In genomic region chr16:92355982-92356381, GRCm38 (mm10) we compare ENCODE assay signal across 19 mouse cellular contexts. TPM values are rescaled to one million over a fixed set of nuclear protein-coding genes. Genes with fewer than 3 reads are reported as not detected.
"Had no signal": no experiment of that assay in that cellular context is flagged by ENCODE, and none has a peak within 500 bp of the region (broad histone marks: within the 10 kb centered on the region; RNA-seq: fewer than 3 reads in every experiment).

No protein-coding gene starts in this region.

- H3K9me3 ChIP-seq: limb, embryonic 15.5 days; liver, embryonic 13.5 days; midbrain, embryonic 12.5 days; stomach, embryonic 15.5 days had no signal

- H3K27me3 ChIP-seq: stomach, embryonic 15.5 days had no signal

- H3K36me3 ChIP-seq: limb, embryonic 15.5 days; liver, embryonic 13.5 days; midbrain, embryonic 12.5 days; stomach, embryonic 15.5 days had no signal

- DNase-seq: kidney, postnatal 10 days; kidney, postnatal 4 days; left cerebral cortex, postnatal 4 days; liver, embryonic 13.5 days; lung, adult 18-20 months; lung, postnatal 4 days; right cerebral cortex, postnatal 14 days; thymus, adult 2 months; thymus, postnatal 36 days had no signal

- H3K27ac ChIP-seq: layer of hippocampus, adult 2 months; limb, embryonic 15.5 days; liver, embryonic 13.5 days; midbrain, embryonic 12.5 days; stomach, embryonic 15.5 days had no signal

- H3K4me3 ChIP-seq: layer of hippocampus, adult 2 months; limb, embryonic 15.5 days; liver, embryonic 13.5 days; midbrain, embryonic 12.5 days; stomach, embryonic 15.5 days had no signal

- H3K9ac ChIP-seq: limb, embryonic 15.5 days; liver, embryonic 13.5 days; midbrain, embryonic 12.5 days; stomach, embryonic 15.5 days had no signal

- H3K4me2 ChIP-seq: limb, embryonic 15.5 days; liver, embryonic 13.5 days; midbrain, embryonic 12.5 days; stomach, embryonic 15.5 days had no signal

RNA-seq across cellular contexts. Expression of gene Kcne1, which starts 3.3 kb away (rescaled TPM):
- total RNA-seq: layer of hippocampus, adult 2 months; layer of hippocampus, postnatal 10 days; left cerebral cortex, postnatal 4 days; megakaryocyte, adult 5-6 weeks had no signal
- polyA plus RNA-seq: midbrain, embryonic 12.5 days; midbrain, postnatal 0 days; spleen, adult 2 months had no signal

RNA-seq across cellular contexts. Expression of gene Fam243, which starts 34.7 kb away (rescaled TPM):
- total RNA-seq: layer of hippocampus, adult 2 months; layer of hippocampus, postnatal 10 days; left cerebral cortex, postnatal 4 days; megakaryocyte, adult 5-6 weeks; midbrain, postnatal 0 days had no signal
- polyA plus RNA-seq: limb, embryonic 15.5 days; liver, embryonic 13.5 days; lung, embryonic 16.5 days; midbrain, embryonic 12.5 days; midbrain, postnatal 0 days; neural tube, embryonic 14.5 days; spleen, adult 2 months; stomach, embryonic 15.5 days had no signal
